Mouse (Mus musculus) cortical plate, adult 2 months (tissue): ENCODE data around the gene Gadd45b.

Experiments used
- CTCF ChIP-seq: fragments of 200-500 bp; IDR thresholded peaks from 2 replicates; pipeline ENCODE4 v1.5.1; 2011; ENCODE audit warnings: mild to moderate bottlenecking, control low read depth, low read length; ENCODE audit not compliant: insufficient read depth; ENCODE audit errors: extremely low read depth
- POLR2A ChIP-seq: fragments of 200-500 bp; IDR thresholded peaks from 2 replicates; pipeline ENCODE4 v1.6.1; 2011; ENCODE audit warnings: mild to moderate bottlenecking, low read length, control low read depth; ENCODE audit not compliant: insufficient read depth; ENCODE audit errors: extremely low read depth

DNA sequence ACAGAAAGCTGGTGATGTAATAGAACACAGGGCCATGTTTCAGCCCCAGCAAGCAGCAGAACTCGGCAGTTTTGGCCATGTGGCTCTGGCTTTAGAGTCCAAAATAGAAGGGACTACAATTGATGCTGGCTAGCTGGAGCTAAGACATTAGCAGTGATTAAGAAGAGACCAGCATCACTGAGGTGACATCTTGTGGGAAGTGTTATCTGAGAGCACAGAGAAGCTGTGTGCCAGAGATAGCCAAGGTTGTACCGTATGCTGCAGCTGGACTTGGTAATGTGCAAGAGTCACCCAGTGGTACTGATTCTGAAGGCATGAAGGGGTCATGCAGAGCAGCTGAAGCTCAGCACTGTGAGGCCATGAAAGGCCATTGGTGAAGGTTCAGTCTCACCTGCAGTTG, 14.6 kb upstream of the Gadd45b start:
- TF ChIP-seq CTCF (no peak), POLR2A (no peak)
